Mouse (Mus musculus) embryonic facial prominence, embryonic 11.5 days (tissue): Measurements from ENCODE around the gene Mageb18. TPM values are rescaled to one million over a fixed set of nuclear protein-coding genes. Genes with fewer than 3 reads are reported as not detected.
"Not testable (repeated sequence)": the region's sequence is repeated elsewhere in the genome, so short reads cannot be mapped to it uniquely, and the experiment has no call there.

Experiments
- ATAC-seq: fragments of 200-750 bp; cut with Nextera tagmentation; replicated peaks from 2 replicates; pipeline ENCODE4 v1.8.0; 2017; ENCODE audit warnings: low read depth; ENCODE audit not compliant: insufficient number of reproducible peaks, low FRiP score, low TSS enrichment
- DNase-seq: peaks from one replicate; pipeline ENCODE4 v3.0.0-alpha.2; 2015; ENCODE audit warnings: low spot score
- H3K27ac ChIP-seq: fragments of 300-500 bp; sonication (generic); replicated peaks from 2 replicates; pipeline ENCODE4 v1.5.1; 2014; ENCODE audit warnings: mild to moderate bottlenecking, low read depth, low read length, control low read depth
- H3K27me3 ChIP-seq: fragments of 300-500 bp; sonication (generic); 2 replicates; pipeline ENCODE4 v1.6.1; 2014; ENCODE audit warnings: mild to moderate bottlenecking, low read length, moderate library complexity, mixed read lengths; ENCODE audit not compliant: control insufficient read depth, insufficient read depth
- H3K36me3 ChIP-seq: fragments of 300-500 bp; sonication (generic); replicated peaks from 2 replicates; pipeline ENCODE4 v1.6.1; 2014; ENCODE audit warnings: low read depth, mild to moderate bottlenecking, low read length, moderate library complexity, mixed read lengths; ENCODE audit not compliant: control insufficient read depth, insufficient read depth
- H3K4me1 ChIP-seq: fragments of 300-500 bp; sonication (generic); 2 replicates; pipeline ENCODE4 v1.6.1; 2014; ENCODE audit warnings: low read length, mixed read lengths; ENCODE audit not compliant: control insufficient read depth, insufficient read depth
- H3K4me2 ChIP-seq: fragments of 300-500 bp; sonication (generic); 2 replicates; pipeline ENCODE4 v1.6.1; 2014; ENCODE audit warnings: low read depth, mild to moderate bottlenecking, control low read depth, low read length, moderate library complexity
- H3K4me3 ChIP-seq: fragments of 300-500 bp; sonication (generic); 2 replicates; pipeline ENCODE4 v1.5.1; 2014; ENCODE audit warnings: low read depth, low read length, control low read depth
- H3K9ac ChIP-seq: fragments of 300-500 bp; sonication (generic); replicated peaks from 2 replicates; pipeline ENCODE4 v1.6.1; 2014; ENCODE audit warnings: mild to moderate bottlenecking, control low read depth, low read length
- H3K9me3 ChIP-seq: fragments of 300-500 bp; sonication (generic); replicated peaks from 2 replicates; pipeline ENCODE4 v1.6.1; 2016; ENCODE audit warnings: mild to moderate bottlenecking, low read length, inconsistent platforms, mixed read lengths; ENCODE audit not compliant: control insufficient read depth
- WGBS: fragments of 180-500 bp; shearing (Covaris S2); extraction: QIAGEN DNeasy Blood & Tissue Kit; methylation state at CpG from one replicate; pipeline ENCODE4 v1.1.7; 2014; 5-methylcytosine and 5-hydroxymethylcytosine counted together
- polyA plus RNA-seq: library from polyadenylated mRNA; unstranded; fragments of >200 nt; fragmentation: Nextera tagmentation; extraction: Ambion mirVana; gene quantifications from 2 replicates; pipeline ENCODE4 v1.2.1, GENCODE M21; 2014

Mageb18 gene
- not detected in 2 replicates for polyA plus RNA-seq

- Histone ChIP-seq H3K9ac (no peak within 1 kb of the TSS), H3K36me3 (no peaks in the 10 kb centered on the region), H3K4me3 (no peak within 1 kb of the TSS), H3K27ac (no peak within 1 kb of the TSS), H3K4me1 (no peaks in the 10 kb centered on the region), H3K27me3 (no peaks in the 10 kb centered on the region), H3K4me2 (no peak within 1 kb of the TSS), H3K9me3 (no peaks in the 10 kb centered on the region)
- ATAC-seq (no peak), DNase-seq (no peak)
- WGBS, result 54% methylated on average over 1 of the region's 1 CpGs
These were observed at the start of gene Mageb18 for GRCm38 (mm10) chrX:92599472-92599871. TSS of gene Mageb18 (minus strand) at chrX:92599572.

- Histone ChIP-seq H3K27ac (no peak overlapping the region), H3K4me2 (no peak overlapping the region), H3K4me1 (no peaks in the 10 kb centered on the region), H3K9me3 (no peaks in the 10 kb centered on the region), H3K9ac (no peak overlapping the region), H3K27me3 (no peaks in the 10 kb centered on the region), H3K36me3 (no peaks in the 10 kb centered on the region), H3K4me3 (no peak overlapping the region)
- DNase-seq, result no peak
- no peak for ATAC-seq
- WGBS, result 79% methylated on average over 3 of the region's 3 CpGs
These were observed 13.4 kb upstream of the Mageb18 start for GRCm38 (mm10) chrX:92612788-92613187.

- Histone ChIP-seq H3K9ac (no peak overlapping the region), H3K4me3 (no peak overlapping the region), H3K27ac (no peak overlapping the region), H3K4me2 (no peak overlapping the region), H3K27me3 (no peaks in the 10 kb centered on the region), H3K9me3 (no peaks in the 10 kb centered on the region), H3K36me3 (no peaks in the 10 kb centered on the region), H3K4me1 (no peaks in the 10 kb centered on the region)
- DNase-seq (no peak), ATAC-seq (no peak)
- 73% methylated on average over 3 of the region's 3 CpGs for WGBS
These were observed 11.1 kb upstream of the Mageb18 start for GRCm38 (mm10) chrX:92610466-92610865.

- H3K9me3 ChIP-seq, result no peaks in the 10 kb centered on the region
- ATAC-seq (no peak), DNase-seq (peak; percentile 33)
- no peak overlapping the region for H3K27ac ChIP-seq
- H3K4me1 ChIP-seq, result no peaks in the 10 kb centered on the region
- H3K27me3 ChIP-seq, result no peaks in the 10 kb centered on the region
- no peaks in the 10 kb centered on the region for H3K36me3 ChIP-seq
- 42% methylated on average over 4 of the region's 4 CpGs for WGBS
- no peak overlapping the region for H3K4me3 ChIP-seq
- H3K4me2 ChIP-seq, result no peak overlapping the region
- no peak overlapping the region for H3K9ac ChIP-seq
These were observed 2.0 kb downstream of the Mageb18 start for GRCm38 (mm10) chrX:92597324-92597723.

- Histone ChIP-seq H3K27me3 (no peaks in the 10 kb centered on the region), H3K27ac (no peak overlapping the region), H3K36me3 (no peaks in the 10 kb centered on the region), H3K9ac (no peak overlapping the region), H3K9me3 (no peaks in the 10 kb centered on the region), H3K4me3 (no peak overlapping the region), H3K4me1 (no peaks in the 10 kb centered on the region), H3K4me2 (no peak overlapping the region)
- ATAC-seq (no peak), DNase-seq (no peak)
- 95% methylated on average over 1 of the region's 1 CpGs for WGBS
These were observed 71.5 kb downstream of the Mageb18 start for GRCm38 (mm10) chrX:92527826-92528225.

- WGBS, result 59% methylated on average over 1 of the region's 1 CpGs
- no peak for ATAC-seq
These were observed 101.1 kb downstream of the Mageb18 start for GRCm38 (mm10) chrX:92498254-92498653.

GRCm38 (mm10) chrX:92489649-92490048, 109.7 kb downstream of the Mageb18 start, which contains the start of gene Gm5941:
TSS of gene Gm5941 (plus strand) at chrX:92489949.
- H3K4me3 ChIP-seq, H3K27ac ChIP-seq, H3K4me2 ChIP-seq, DNase-seq, H3K27me3 ChIP-seq, H3K9ac ChIP-seq, H3K4me1 ChIP-seq, ATAC-seq, H3K36me3 ChIP-seq, H3K9me3 ChIP-seq: not testable (repeated sequence)
- 88% methylated on average over 4 of the region's 4 CpGs for WGBS

More at GRCm38 (mm10) chrX:92498254-92498653, 101.1 kb downstream of the Mageb18 start:
- no peak overlapping the region for H3K27ac ChIP-seq
- H3K9ac ChIP-seq, result no peak overlapping the region
- no peaks in the 10 kb centered on the region for H3K9me3 ChIP-seq
- no peak overlapping the region for H3K4me2 ChIP-seq
- H3K36me3 ChIP-seq, result no peaks in the 10 kb centered on the region
- H3K4me3 ChIP-seq, result no peak overlapping the region
- H3K27me3 ChIP-seq, result no peaks in the 10 kb centered on the region
- no peak for DNase-seq
- H3K4me1 ChIP-seq, result no peaks in the 10 kb centered on the region

GRCm38 (mm10) chrX:92464773-92465172, 134.6 kb downstream of the Mageb18 start:
- Histone ChIP-seq H3K4me1 (no peaks in the 10 kb centered on the region), H3K27me3 (no peaks in the 10 kb centered on the region), H3K4me3 (no peak overlapping the region), H3K4me2 (no peak overlapping the region), H3K36me3 (no peaks in the 10 kb centered on the region), H3K9me3 (no peaks in the 10 kb centered on the region), H3K9ac (no peak overlapping the region), H3K27ac (no peak overlapping the region)
- 62% methylated on average over 4 of the region's 4 CpGs for WGBS
- DNase-seq, result no peak
- no peak for ATAC-seq
